Mouse (Mus musculus): ENCODE measurements around the gene Mpped2.

- TF ChIP-seq POLR2A (IDR thresholded peaks at IDR 0.05; ENCODE audit: extremely low read depth, insufficient read depth, low read length): no peak
- TF ChIP-seq CTCF (IDR thresholded peaks at IDR 0.05; ENCODE audit: extremely low read depth, insufficient read depth, low read length): no peak
Measured at GRCm38 (mm10) chr2:106888174-106888573, 195.1 kb downstream of the Mpped2 start.

Measured in cortical plate, adult 2 months (tissue).